18 mouse cellular contexts compared by ENCODE assay signal in genomic region chr1:3121745-3122144, GRCm38 (mm10).
DNase-seq lines count a peak whose midpoint lies in the region; ATAC-seq lines count a peak whose summit lies in the region.
"Had no signal": no experiment of that assay in that cellular context is flagged by ENCODE, and none has a peak within 500 bp of the region (broad histone marks: within the 10 kb centered on the region; RNA-seq: fewer than 3 reads in every experiment).

No protein-coding gene starts in this region.

- no peaks in the 10 kb centered on the region for H3K36me3 ChIP-seq in forebrain, embryonic 15.5 days
- H3K36me3 ChIP-seq in forebrain, embryonic 10.5 days (replicated peaks): no peaks in the 10 kb centered on the region
- H3K36me3 ChIP-seq in heart, embryonic 15.5 days: no peaks in the 10 kb centered on the region
- H3K36me3 ChIP-seq in hindbrain, embryonic 15.5 days: no peaks in the 10 kb centered on the region
- no peaks in the 10 kb centered on the region for H3K36me3 ChIP-seq in hindbrain, embryonic 12.5 days
- H3K36me3 ChIP-seq: embryonic facial prominence, embryonic 12.5 days; embryonic facial prominence, embryonic 15.5 days; heart, embryonic 12.5 days; hindbrain, embryonic 10.5 days had no signal

- H3K27ac ChIP-seq in forebrain, embryonic 15.5 days (replicated peaks): no peak overlapping the region
- H3K27ac ChIP-seq in forebrain, embryonic 10.5 days: no peak overlapping the region
- H3K27ac ChIP-seq in heart, embryonic 15.5 days: peak overlapping the region; percentile 56; the same call in 1 of the 2 replicates
- H3K27ac ChIP-seq in hindbrain, embryonic 15.5 days (replicated peaks): no peak overlapping the region
- H3K27ac ChIP-seq in hindbrain, embryonic 12.5 days: no peak overlapping the region
- H3K27ac ChIP-seq: embryonic facial prominence, embryonic 12.5 days; embryonic facial prominence, embryonic 15.5 days; forebrain, embryonic 13.5 days; gastrocnemius, adult 2 months; hindbrain, embryonic 10.5 days; hindbrain, embryonic 14.5 days had no signal

- H3K9me3 ChIP-seq in forebrain, embryonic 15.5 days: no peaks in the 10 kb centered on the region
- H3K9me3 ChIP-seq in forebrain, embryonic 10.5 days: no peaks in the 10 kb centered on the region
- H3K9me3 ChIP-seq in heart, embryonic 15.5 days (replicated peaks): no peaks in the 10 kb centered on the region
- H3K9me3 ChIP-seq in hindbrain, embryonic 15.5 days: no peaks in the 10 kb centered on the region
- H3K9me3 ChIP-seq in hindbrain, embryonic 12.5 days (replicated peaks): no peaks in the 10 kb centered on the region
- H3K9me3 ChIP-seq: embryonic facial prominence, embryonic 12.5 days; embryonic facial prominence, embryonic 15.5 days; forebrain, embryonic 13.5 days; heart, embryonic 12.5 days; hindbrain, embryonic 10.5 days had no signal

- intact Hi-C loops in heart, postnatal 36 days (cut with DNase I): no loop called here

- DNase-seq in forebrain, embryonic 10.5 days (ENCODE audit: extremely low spot score, low spot score): no peak
- no peak for DNase-seq in heart, postnatal 36 days
- DNase-seq: adrenal gland, adult 2 months; cerebellum, adult 11 months; cerebellum, adult 9-11 months had no signal

- H3K4me1 ChIP-seq in forebrain, embryonic 15.5 days: peaks cover 8% of the 10 kb centered on the region; the same call in 1 of the 2 replicates
- H3K4me1 ChIP-seq in forebrain, embryonic 10.5 days: no peaks in the 10 kb centered on the region
- H3K4me1 ChIP-seq in heart, embryonic 15.5 days (replicated peaks): peaks cover 18% of the 10 kb centered on the region
- H3K4me1 ChIP-seq in hindbrain, embryonic 15.5 days (replicated peaks): peaks cover 5% of the 10 kb centered on the region; the same call in 1 of the 2 replicates
- H3K4me1 ChIP-seq in hindbrain, embryonic 12.5 days: no peaks in the 10 kb centered on the region
- H3K4me1 ChIP-seq: embryonic facial prominence, embryonic 12.5 days; embryonic facial prominence, embryonic 15.5 days; forebrain, embryonic 13.5 days; hindbrain, embryonic 10.5 days had no signal

- H3K9ac ChIP-seq in forebrain, embryonic 15.5 days (replicated peaks): no peak overlapping the region
- no peak overlapping the region for H3K9ac ChIP-seq in heart, embryonic 15.5 days
- no peak overlapping the region for H3K9ac ChIP-seq in hindbrain, embryonic 15.5 days
- no peak overlapping the region for H3K9ac ChIP-seq in hindbrain, embryonic 12.5 days
- H3K9ac ChIP-seq: embryonic facial prominence, embryonic 12.5 days; embryonic facial prominence, embryonic 15.5 days; forebrain, embryonic 13.5 days; heart, embryonic 12.5 days; hindbrain, embryonic 14.5 days had no signal

- no peak overlapping the region for H3K4me2 ChIP-seq in forebrain, embryonic 15.5 days (replicated peaks)
- H3K4me2 ChIP-seq in heart, embryonic 15.5 days: no peak overlapping the region
- H3K4me2 ChIP-seq in hindbrain, embryonic 15.5 days: no peak overlapping the region
- H3K4me2 ChIP-seq in hindbrain, embryonic 12.5 days (replicated peaks): no peak overlapping the region
- H3K4me2 ChIP-seq: embryonic facial prominence, embryonic 12.5 days; embryonic facial prominence, embryonic 15.5 days; forebrain, embryonic 13.5 days; heart, embryonic 12.5 days; hindbrain, embryonic 14.5 days had no signal

- WGBS in forebrain, embryonic 15.5 days: 89% methylated on average over 10 of the region's 10 CpGs
- 93% methylated on average over 10 of the region's 10 CpGs for WGBS in forebrain, embryonic 10.5 days
- 91% methylated on average over 10 of the region's 10 CpGs for WGBS in heart, embryonic 15.5 days
- 95% methylated on average over 10 of the region's 10 CpGs for WGBS in hindbrain, embryonic 15.5 days
- 88% methylated on average over 10 of the region's 10 CpGs for WGBS in hindbrain, embryonic 12.5 days

- no peaks in the 10 kb centered on the region for H3K27me3 ChIP-seq in forebrain, embryonic 15.5 days
- H3K27me3 ChIP-seq in forebrain, embryonic 10.5 days (ENCODE audit: poor library complexity, severe bottlenecking): no peaks in the 10 kb centered on the region
- H3K27me3 ChIP-seq in heart, embryonic 15.5 days: no peaks in the 10 kb centered on the region
- H3K27me3 ChIP-seq in hindbrain, embryonic 15.5 days: no peaks in the 10 kb centered on the region
- H3K27me3 ChIP-seq in hindbrain, embryonic 12.5 days: no peaks in the 10 kb centered on the region
- H3K27me3 ChIP-seq: embryonic facial prominence, embryonic 12.5 days; embryonic facial prominence, embryonic 15.5 days; forebrain, embryonic 13.5 days; heart, embryonic 12.5 days had no signal

- ATAC-seq in forebrain, embryonic 15.5 days (replicated peaks): peak; percentile 21; the same call in 1 of the 2 replicates
- no peak for ATAC-seq in heart, embryonic 15.5 days (replicated peaks; ENCODE audit: insufficient number of reproducible peaks, insufficient read depth, low FRiP score, low read depth)
- peak; percentile 56; the same call in 1 of the 2 replicates for ATAC-seq in hindbrain, embryonic 15.5 days (ENCODE audit: low FRiP score, low read depth)
- no peak for ATAC-seq in hindbrain, embryonic 12.5 days (ENCODE audit: low FRiP score)
- ATAC-seq: CD4-positive, CD25-positive, alpha-beta regulatory T cell, adult 4 months; forebrain, embryonic 13.5 days; intestine, postnatal 0 days had no signal

- H3K4me3 ChIP-seq in forebrain, embryonic 15.5 days: no peak overlapping the region
- H3K4me3 ChIP-seq in forebrain, embryonic 10.5 days: no peak overlapping the region
- H3K4me3 ChIP-seq in heart, embryonic 15.5 days: no peak overlapping the region
- H3K4me3 ChIP-seq in hindbrain, embryonic 15.5 days: no peak overlapping the region
- H3K4me3 ChIP-seq in hindbrain, embryonic 12.5 days: no peak overlapping the region
- H3K4me3 ChIP-seq: embryonic facial prominence, embryonic 12.5 days; embryonic facial prominence, embryonic 15.5 days; forebrain, embryonic 13.5 days; gastrocnemius, adult 2 months; heart, embryonic 12.5 days; hindbrain, embryonic 10.5 days had no signal

Comparison
In these comparisons a context has a peak if more than half of its experiments do, and no peak if none do; other contexts are left out.
1. ATAC-seq: peak in forebrain, embryonic 15.5 days (single experiment) and hindbrain, embryonic 15.5 days (single experiment); none in heart, embryonic 15.5 days (single experiment) and hindbrain, embryonic 12.5 days (single experiment).